Mouse (Mus musculus): ENCODE measurements around the gene Gak. TPM values are rescaled to one million over a fixed set of nuclear protein-coding genes. Genes with fewer than 3 reads are reported as not detected.

The Gak gene
- 62.9 and 65.5 TPM in 2 replicates for polyA plus RNA-seq (2014; fragmentation: Nextera tagmentation; extraction: Ambion mirVana)

- peak within 1 kb of the TSS; percentile 86 for H3K27ac ChIP-seq (ENCODE audit: low read depth)
- H3K9ac ChIP-seq (ENCODE audit: low read length): peak within 1 kb of the TSS; percentile 94
- DNase-seq (ENCODE audit: low spot score) (peak; percentile 93), ATAC-seq (replicated peaks; ENCODE audit: low FRiP score, low TSS enrichment, low read depth) (peak; percentile 96)
- H3K4me2 ChIP-seq (ENCODE audit: low read length): peak within 1 kb of the TSS; percentile 86
- 1% methylated on average over 58 of the region's 58 CpGs for WGBS
- no peaks in the 10 kb centered on the region for H3K36me3 ChIP-seq (ENCODE audit: control insufficient read depth, insufficient read depth, low read length)
- no peaks in the 10 kb centered on the region for H3K27me3 ChIP-seq (replicated peaks; ENCODE audit: control insufficient read depth, insufficient read depth, low read length)
- H3K4me3 ChIP-seq (ENCODE audit: low read depth, low read length): peak within 1 kb of the TSS; percentile 95
- H3K4me1 ChIP-seq (replicated peaks; ENCODE audit: control insufficient read depth, insufficient read depth, low read length): peaks cover 23% of the 10 kb centered on the region
- no peaks in the 10 kb centered on the region for H3K9me3 ChIP-seq (ENCODE audit: control insufficient read depth, low read length)
Observed at GRCm38 (mm10) chr5:108629634-108630483, at the start of gene Gak, which contains the start of gene Tmem175. Gak (minus strand) TSS chr5:108629755. Tmem175 (plus strand) TSS chr5:108629770.

GRCm38 (mm10) chr5:108678296-108678854 lies 48.8 kb upstream of the Gak start:
- Histone ChIP-seq H3K27ac (ENCODE audit: low read depth) (no peak overlapping the region), H3K4me2 (ENCODE audit: low read length) (no peak overlapping the region), H3K4me1 (replicated peaks; ENCODE audit: control insufficient read depth, insufficient read depth, low read length) (peaks cover 13% of the 10 kb centered on the region; the same call in 1 of the 2 replicates), H3K9me3 (ENCODE audit: control insufficient read depth, low read length) (no peaks in the 10 kb centered on the region), H3K9ac (ENCODE audit: low read length) (no peak overlapping the region), H3K27me3 (replicated peaks; ENCODE audit: control insufficient read depth, insufficient read depth, low read length) (no peaks in the 10 kb centered on the region), H3K36me3 (ENCODE audit: control insufficient read depth, insufficient read depth, low read length) (0 out of 2 replicates have a peak, but pooled peaks cover 4% of the 10 kb centered on the region), H3K4me3 (ENCODE audit: low read depth, low read length) (no peak overlapping the region)
- no peak for ATAC-seq (replicated peaks; ENCODE audit: low FRiP score, low TSS enrichment, low read depth)
- WGBS: 86% methylated on average over 6 of the region's 6 CpGs
- DNase-seq (ENCODE audit: low spot score): no peak

GRCm38 (mm10) chr5:108677605-108678295 lies 48.2 kb upstream of the Gak start:
- ATAC-seq (replicated peaks; ENCODE audit: low FRiP score, low TSS enrichment, low read depth): peak; percentile 73
- H3K36me3 ChIP-seq (ENCODE audit: control insufficient read depth, insufficient read depth, low read length): 0 out of 2 replicates have a peak, but pooled peaks cover 5% of the 10 kb centered on the region
- H3K4me3 ChIP-seq (ENCODE audit: low read depth, low read length): peak overlapping the region; percentile 13
- no peaks in the 10 kb centered on the region for H3K9me3 ChIP-seq (ENCODE audit: control insufficient read depth, low read length)
- peak; percentile 83 for DNase-seq (ENCODE audit: low spot score)
- H3K27me3 ChIP-seq (replicated peaks; ENCODE audit: control insufficient read depth, insufficient read depth, low read length): no peaks in the 10 kb centered on the region
- peaks cover 13% of the 10 kb centered on the region; the same call in 1 of the 2 replicates for H3K4me1 ChIP-seq (replicated peaks; ENCODE audit: control insufficient read depth, insufficient read depth, low read length)
- peak overlapping the region; percentile 46 for H3K4me2 ChIP-seq (ENCODE audit: low read length)
- WGBS: 4% methylated on average over 25 of the region's 25 CpGs
- H3K9ac ChIP-seq (ENCODE audit: low read length): peak overlapping the region; percentile 50
- peak overlapping the region; percentile 77 for H3K27ac ChIP-seq (ENCODE audit: low read depth)

- H3K36me3 ChIP-seq (ENCODE audit: control insufficient read depth, insufficient read depth, low read length): peaks cover 13% of the 10 kb centered on the region
- peak overlapping the region; percentile 50; the same call in 1 of the 2 replicates for H3K9ac ChIP-seq (ENCODE audit: low read length)
- H3K4me2 ChIP-seq (ENCODE audit: low read length): peak overlapping the region; percentile 46
- peak overlapping the region; percentile 13 for H3K4me3 ChIP-seq (ENCODE audit: low read depth, low read length)
- 10% methylated on average over 5 of the region's 5 CpGs for WGBS
- no peaks in the 10 kb centered on the region for H3K27me3 ChIP-seq (replicated peaks; ENCODE audit: control insufficient read depth, insufficient read depth, low read length)
- H3K9me3 ChIP-seq (ENCODE audit: control insufficient read depth, low read length): no peaks in the 10 kb centered on the region
- H3K27ac ChIP-seq (ENCODE audit: low read depth): peak overlapping the region; percentile 77
- ATAC-seq (replicated peaks; ENCODE audit: low FRiP score, low TSS enrichment, low read depth) (peak; percentile 47; the same call in 1 of the 2 replicates), DNase-seq (ENCODE audit: low spot score) (no peak)
- peaks cover 13% of the 10 kb centered on the region; the same call in 1 of the 2 replicates for H3K4me1 ChIP-seq (replicated peaks; ENCODE audit: control insufficient read depth, insufficient read depth, low read length)
Observed at GRCm38 (mm10) chr5:108676772-108677498, 47.4 kb upstream of the Gak start.

GRCm38 (mm10) chr5:108675251-108675816 lies 45.8 kb upstream of the Gak start, which contains the start of gene Slc26a1:
Slc26a1 (minus strand) TSS chr5:108675569.
- Histone ChIP-seq H3K4me2 (ENCODE audit: low read length) (no peak within 1 kb of the TSS), H3K27me3 (replicated peaks; ENCODE audit: control insufficient read depth, insufficient read depth, low read length) (no peaks in the 10 kb centered on the region), H3K36me3 (ENCODE audit: control insufficient read depth, insufficient read depth, low read length) (peaks cover 14% of the 10 kb centered on the region), H3K27ac (ENCODE audit: low read depth) (no peak within 1 kb of the TSS; the same call in 1 of the 2 replicates), H3K9ac (ENCODE audit: low read length) (no peak within 1 kb of the TSS), H3K4me1 (replicated peaks; ENCODE audit: control insufficient read depth, insufficient read depth, low read length) (peaks cover 13% of the 10 kb centered on the region; the same call in 1 of the 2 replicates), H3K4me3 (ENCODE audit: low read depth, low read length) (no peak within 1 kb of the TSS), H3K9me3 (ENCODE audit: control insufficient read depth, low read length) (no peaks in the 10 kb centered on the region)
- DNase-seq (ENCODE audit: low spot score) (no peak), ATAC-seq (replicated peaks; ENCODE audit: low FRiP score, low TSS enrichment, low read depth) (peak; percentile 28)
- WGBS: 71% methylated on average over 9 of the region's 9 CpGs

GRCm38 (mm10) chr5:108674624-108675023 lies 45.1 kb upstream of the Gak start:
- peaks cover 14% of the 10 kb centered on the region for H3K36me3 ChIP-seq (ENCODE audit: control insufficient read depth, insufficient read depth, low read length)
- no peak for DNase-seq (ENCODE audit: low spot score)
- no peaks in the 10 kb centered on the region for H3K27me3 ChIP-seq (replicated peaks; ENCODE audit: control insufficient read depth, insufficient read depth, low read length)
- no peak overlapping the region for H3K27ac ChIP-seq (ENCODE audit: low read depth)
- H3K9ac ChIP-seq (ENCODE audit: low read length): no peak overlapping the region
- no peaks in the 10 kb centered on the region for H3K9me3 ChIP-seq (ENCODE audit: control insufficient read depth, low read length)
- ATAC-seq (replicated peaks; ENCODE audit: low FRiP score, low TSS enrichment, low read depth): no peak
- no peak overlapping the region for H3K4me2 ChIP-seq (ENCODE audit: low read length)
- peaks cover 17% of the 10 kb centered on the region for H3K4me1 ChIP-seq (replicated peaks; ENCODE audit: control insufficient read depth, insufficient read depth, low read length)
- no peak overlapping the region for H3K4me3 ChIP-seq (ENCODE audit: low read depth, low read length)
- WGBS: 77% methylated on average over 2 of the region's 2 CpGs

GRCm38 (mm10) chr5:108671757-108672156 lies 42.2 kb upstream of the Gak start:
- no peak overlapping the region for H3K9ac ChIP-seq (ENCODE audit: low read length)
- H3K4me3 ChIP-seq (ENCODE audit: low read depth, low read length): no peak overlapping the region
- H3K4me1 ChIP-seq (replicated peaks; ENCODE audit: control insufficient read depth, insufficient read depth, low read length): peaks cover 14% of the 10 kb centered on the region
- H3K27ac ChIP-seq (ENCODE audit: low read depth): no peak overlapping the region
- peaks cover 14% of the 10 kb centered on the region for H3K36me3 ChIP-seq (ENCODE audit: control insufficient read depth, insufficient read depth, low read length)
- DNase-seq (ENCODE audit: low spot score) (no peak), ATAC-seq (replicated peaks; ENCODE audit: low FRiP score, low TSS enrichment, low read depth) (no peak)
- no peak overlapping the region for H3K4me2 ChIP-seq (ENCODE audit: low read length)
- WGBS: 97% methylated on average over 12 of the region's 12 CpGs
- H3K9me3 ChIP-seq (ENCODE audit: control insufficient read depth, low read length): no peaks in the 10 kb centered on the region
- no peaks in the 10 kb centered on the region for H3K27me3 ChIP-seq (replicated peaks; ENCODE audit: control insufficient read depth, insufficient read depth, low read length)

Data from intestine, embryonic 14.5 days (tissue).